Mouse (Mus musculus) CD4-positive, CD25-positive, alpha-beta regulatory T cell (primary cell): ENCODE data around the gene Zfp808. TPM values are rescaled to one million over a fixed set of nuclear protein-coding genes. Genes with fewer than 3 reads are reported as not detected.

Experiments used
- polyA plus RNA-seq: library from polyadenylated mRNA; unstranded; fragments of 100-300 nt; shearing (Covaris generic); gene quantifications from one replicate; pipeline ENCODE4 v1.2.1, GENCODE M21; 2017

Zfp808 gene
- polyA plus RNA-seq, result 3.9 TPM

GRCm38 (mm10) chr13:62129432-62130171, at the start of gene Zfp808:
Gene Zfp808, plus strand, starts transcription at chr13:62129886.

